Mouse (Mus musculus) left cerebral cortex, adult 18-20 months (tissue): ENCODE measurements at regions not wholly inside any gene's neighbourhood (a gene's known extent, or its start where the extent isn't known, plus 50 kb on each side); places are given as distances from the start of the nearest gene placed in this dataset.
A peak's percentile ranks its signal among the peaks of the same experiment; 100 is the strongest.

Experiments used
- DNase-seq, 2 experiments: peaks; one replicate each; pipeline ENCODE4 v3.0.0; 2021 to 2022; ENCODE audit warnings: low spot score in 2 of 2, mixed read lengths in 1 of 2

GRCm38 (mm10) chr5:118316310-118317017 is 71.4 kb downstream of the 2410131K14Rik start:
- DNase-seq, result no peak

GRCm38 (mm10) chr5:118318073-118318472 is 73.0 kb downstream of the 2410131K14Rik start:
- DNase-seq, result no peak

GRCm38 (mm10) chr5:118318883-118319282 is 73.9 kb downstream of the 2410131K14Rik start:
- DNase-seq, result no peak

- peak; percentile 46 to 55 for DNase-seq
These were observed 76.9 kb downstream of the 2410131K14Rik start for GRCm38 (mm10) chr5:118321719-118322455.

- no peak for DNase-seq
These were observed 78.1 kb downstream of the 2410131K14Rik start for GRCm38 (mm10) chr5:118323151-118323550.

- peak; percentile 46 to 56 for DNase-seq
These were observed 82.0 kb downstream of the 2410131K14Rik start for GRCm38 (mm10) chr5:118326837-118327541.

- peak in 1 of 2 experiments; percentile 42 for DNase-seq
These were observed 83.1 kb downstream of the 2410131K14Rik start for GRCm38 (mm10) chr5:118327961-118328712.

- DNase-seq, result no peak
These were observed 84.1 kb downstream of the 2410131K14Rik start for GRCm38 (mm10) chr5:118329143-118329542.

GRCm38 (mm10) chr5:118331286-118331607 is 86.2 kb downstream of the 2410131K14Rik start:
- peak in 1 of 2 experiments; percentile 62 for DNase-seq

- DNase-seq, result peak; percentile 82 to 84
These were observed 86.8 kb downstream of the 2410131K14Rik start for GRCm38 (mm10) chr5:118331608-118332394.

- no peak for DNase-seq
These were observed 89.0 kb downstream of the 2410131K14Rik start for GRCm38 (mm10) chr5:118334054-118334453.

- DNase-seq, result no peak
These were observed 93.2 kb downstream of the 2410131K14Rik start for GRCm38 (mm10) chr5:118338186-118338585.

GRCm38 (mm10) chr5:118339676-118340661 is 94.9 kb downstream of the 2410131K14Rik start:
- DNase-seq, result peak in 1 of 2 experiments; percentile 59

GRCm38 (mm10) chr5:118343444-118344320 is 98.7 kb downstream of the 2410131K14Rik start:
- peak in 1 of 2 experiments; percentile 58 for DNase-seq

- DNase-seq, result no peak
These were observed 100.2 kb downstream of the 2410131K14Rik start for GRCm38 (mm10) chr5:118345226-118345625.

- no peak for DNase-seq
These were observed 104.0 kb downstream of the 2410131K14Rik start for GRCm38 (mm10) chr5:118349057-118349456.

GRCm38 (mm10) chr5:118351301-118351700 is 106.3 kb downstream of the 2410131K14Rik start:
- no peak for DNase-seq

- DNase-seq, result peak; percentile 50 to 71
These were observed 107.1 kb downstream of the 2410131K14Rik start for GRCm38 (mm10) chr5:118352142-118352541.
